Mouse (Mus musculus): ENCODE measurements around the gene Mef2a. TPM values are rescaled to one million over a fixed set of nuclear protein-coding genes. Genes with fewer than 3 reads are reported as not detected.
"Not testable (repeated sequence)": the region's sequence is repeated elsewhere in the genome, so short reads cannot be mapped to it uniquely, and the experiment has no call there.

Gene Mef2a
- polyA plus RNA-seq, 1 experiment, result 43.4 TPM

GRCm38 (mm10) chr7:67371351-67371890, 1.2 kb downstream of the Mef2a start:
- DNase-seq (ENCODE audit: low spot score), result no peak

GRCm38 (mm10) chr7:67369645-67370044, 3.0 kb downstream of the Mef2a start:
- DNase-seq (ENCODE audit: low spot score), result no peak

GRCm38 (mm10) chr7:67368394-67368793, 4.3 kb downstream of the Mef2a start:
- no peak for DNase-seq (ENCODE audit: low spot score)

- no peak for DNase-seq (ENCODE audit: low spot score)
Observed at GRCm38 (mm10) chr7:67360588-67360987, 12.1 kb downstream of the Mef2a start.

- no peak for DNase-seq (ENCODE audit: low spot score)
Observed at GRCm38 (mm10) chr7:67359863-67360262, 12.8 kb downstream of the Mef2a start.

GRCm38 (mm10) chr7:67355870-67356269, 16.8 kb downstream of the Mef2a start:
- no peak for DNase-seq (ENCODE audit: low spot score)

- DNase-seq (ENCODE audit: low spot score), result no peak
Observed at GRCm38 (mm10) chr7:67353667-67354066, 19.0 kb downstream of the Mef2a start.

GRCm38 (mm10) chr7:67352989-67353388, 19.7 kb downstream of the Mef2a start:
- no peak for DNase-seq (ENCODE audit: low spot score)

- no peak for DNase-seq (ENCODE audit: low spot score)
Observed at GRCm38 (mm10) chr7:67344443-67344842, 28.2 kb downstream of the Mef2a start.

GRCm38 (mm10) chr7:67342067-67342625, 30.5 kb downstream of the Mef2a start:
- no peak for DNase-seq (ENCODE audit: low spot score)

- DNase-seq (ENCODE audit: low spot score), result no peak
Observed at GRCm38 (mm10) chr7:67320359-67320758, 52.3 kb downstream of the Mef2a start.

- DNase-seq (ENCODE audit: low spot score), result no peak
Observed at GRCm38 (mm10) chr7:67318697-67319096, 54.0 kb downstream of the Mef2a start.

- DNase-seq (ENCODE audit: low spot score), result no peak
Observed at GRCm38 (mm10) chr7:67313200-67313599, 59.5 kb downstream of the Mef2a start.

- no peak for DNase-seq (ENCODE audit: low spot score)
Observed at GRCm38 (mm10) chr7:67310151-67310550, 62.5 kb downstream of the Mef2a start.

GRCm38 (mm10) chr7:67308102-67308501, 64.6 kb downstream of the Mef2a start:
- DNase-seq (ENCODE audit: low spot score), result no peak

GRCm38 (mm10) chr7:67307078-67307477, 65.6 kb downstream of the Mef2a start:
- DNase-seq (ENCODE audit: low spot score), result no peak

- no peak for DNase-seq (ENCODE audit: low spot score)
Observed at GRCm38 (mm10) chr7:67304937-67305336, 67.7 kb downstream of the Mef2a start.

GRCm38 (mm10) chr7:67296419-67296818, 76.2 kb downstream of the Mef2a start:
- DNase-seq (ENCODE audit: low spot score), result no peak

GRCm38 (mm10) chr7:67291356-67291755, 81.3 kb downstream of the Mef2a start:
- DNase-seq (ENCODE audit: low spot score), result no peak

- no peak for DNase-seq (ENCODE audit: low spot score)
Observed at GRCm38 (mm10) chr7:67287456-67287855, 85.2 kb downstream of the Mef2a start.

GRCm38 (mm10) chr7:67283581-67283980, 89.1 kb downstream of the Mef2a start:
- no peak for DNase-seq (ENCODE audit: low spot score)

GRCm38 (mm10) chr7:67270447-67270846, 102.2 kb downstream of the Mef2a start:
- not testable (repeated sequence) for DNase-seq (ENCODE audit: low spot score)

GRCm38 (mm10) chr7:67259828-67260563, 112.7 kb downstream of the Mef2a start:
- DNase-seq (ENCODE audit: low spot score), result no peak
